7 mouse cellular contexts compared by ENCODE assay signal in genomic region chr1:44198273-44199171, GRCm38 (mm10). TPM values are rescaled to one million over a fixed set of nuclear protein-coding genes. Genes with fewer than 3 reads are reported as not detected.
DNase-seq lines count a peak whose midpoint lies in the region; ATAC-seq and TF ChIP-seq lines count a peak whose summit lies in the region.

No protein-coding gene starts in this region.

- H3K4me1 ChIP-seq in bone marrow macrophage, adult 2 months (ENCODE audit: control insufficient read depth, insufficient read depth, low read length): peaks cover 3% of the 10 kb centered on the region; the same call in 1 of the 2 replicates
- no peaks in the 10 kb centered on the region for H3K4me1 ChIP-seq in embryonic facial prominence, embryonic 13.5 days
- no peaks in the 10 kb centered on the region for H3K4me1 ChIP-seq in limb, embryonic 13.5 days

- no peaks in the 10 kb centered on the region for H3K9me3 ChIP-seq in embryonic facial prominence, embryonic 13.5 days
- H3K9me3 ChIP-seq in limb, embryonic 13.5 days: no peaks in the 10 kb centered on the region

- H3K4me2 ChIP-seq in embryonic facial prominence, embryonic 13.5 days: peak overlapping the region; percentile 89
- H3K4me2 ChIP-seq in limb, embryonic 13.5 days (replicated peaks): peak overlapping the region; percentile 86

- 16% methylated on average over 47 of the region's 47 CpGs for WGBS in embryonic facial prominence, embryonic 13.5 days
- 15% methylated on average over 47 of the region's 47 CpGs for WGBS in limb, embryonic 13.5 days

- no peak for ATAC-seq in embryonic facial prominence, embryonic 13.5 days (ENCODE audit: insufficient number of reproducible peaks, insufficient read depth, low FRiP score, low TSS enrichment, low read depth)
- ATAC-seq in limb, embryonic 13.5 days (ENCODE audit: low FRiP score, low read depth): peak; percentile 32; the same call in 1 of the 2 replicates

- H3K9ac ChIP-seq in embryonic facial prominence, embryonic 13.5 days: peak overlapping the region; percentile 67
- peak overlapping the region; percentile 59; the same call in 1 of the 2 replicates for H3K9ac ChIP-seq in limb, embryonic 13.5 days

- peaks cover 12% of the 10 kb centered on the region for H3K27me3 ChIP-seq in embryonic facial prominence, embryonic 13.5 days
- peaks cover 6% of the 10 kb centered on the region; the same call in 1 of the 2 replicates for H3K27me3 ChIP-seq in limb, embryonic 13.5 days

- no peak overlapping the region for H3K27ac ChIP-seq in bone marrow macrophage, adult 2 months (ENCODE audit: insufficient read depth, low read depth, low read length)
- H3K27ac ChIP-seq in embryonic facial prominence, embryonic 13.5 days: no peak overlapping the region
- H3K27ac ChIP-seq in limb, embryonic 13.5 days: no peak overlapping the region

- DNase-seq in heart, adult 9 months (ENCODE audit: low spot score in 2 of 2): peak; percentile 39 to 43
- peak; percentile 87 for DNase-seq in kidney, adult 9 months
- peak; percentile 54 for DNase-seq in naive thymus-derived CD4-positive, alpha-beta T cell, adult 2 months (ENCODE audit: low read depth)
- no peak for DNase-seq in spleen, adult 18-20 months

- H3K4me3 ChIP-seq in bone marrow macrophage, adult 2 months (ENCODE audit: insufficient read depth, low read length): peak overlapping the region; percentile 52
- peak overlapping the region; percentile 49 for H3K4me3 ChIP-seq in embryonic facial prominence, embryonic 13.5 days
- H3K4me3 ChIP-seq in limb, embryonic 13.5 days: peak overlapping the region; percentile 51

- no peaks in the 10 kb centered on the region for H3K36me3 ChIP-seq in embryonic facial prominence, embryonic 13.5 days
- H3K36me3 ChIP-seq in limb, embryonic 13.5 days: no peaks in the 10 kb centered on the region

- no peak for TF ChIP-seq POLR2A in bone marrow macrophage, adult 2 months (IDR thresholded peaks at IDR 0.05; ENCODE audit: borderline replicate concordance, low read depth, low read length)

- no peak for TF ChIP-seq CTCF in bone marrow macrophage, adult 2 months (IDR thresholded peaks at IDR 0.05; ENCODE audit: low read depth, low read length)

RNA-seq across cellular contexts. Expression of gene Mettl21e, which starts 20.2 kb away (rescaled TPM):
- polyA plus RNA-seq in bone marrow macrophage, adult 2 months (2012; ENCODE audit: insufficient read depth, insufficient read length, missing spikeins): not detected in 2 replicates
- 0.14 TPM in 1 of 2 replicates, not detected in the other for polyA plus RNA-seq in embryonic facial prominence, embryonic 13.5 days (2015; fragmentation: Nextera tagmentation; extraction: Ambion mirVana)
- polyA plus RNA-seq in limb, embryonic 13.5 days (2015; fragmentation: Nextera tagmentation; extraction: Ambion mirVana): not detected in 2 replicates

RNA-seq across cellular contexts. Expression of gene Ercc5, which starts 51.0 kb away (rescaled TPM):
- 14.5 and 17.3 TPM in 2 replicates for polyA plus RNA-seq in bone marrow macrophage, adult 2 months (2012; ENCODE audit: insufficient read depth, insufficient read length, missing spikeins)
- 26.6 and 32.6 TPM in 2 replicates for polyA plus RNA-seq in embryonic facial prominence, embryonic 13.5 days (2015; fragmentation: Nextera tagmentation; extraction: Ambion mirVana)
- polyA plus RNA-seq in limb, embryonic 13.5 days (2015; fragmentation: Nextera tagmentation; extraction: Ambion mirVana): 26.9 and 28.3 TPM in 2 replicates

Comparison
In these comparisons a context has a peak if more than half of its experiments do, and no peak if none do; other contexts are left out.
1. DNase-seq: peak in heart, adult 9 months (2 of 2), kidney, adult 9 months (single experiment) and naive thymus-derived CD4-positive, alpha-beta T cell, adult 2 months (single experiment); none in spleen, adult 18-20 months (0 of 2).
2. Peak in every context shown above with its lines, with median percentiles within 50 percentile points of each other: H3K4me3 ChIP-seq.